Mouse (Mus musculus): ENCODE measurements around the gene Olfr910.

Gene Olfr910

DNA sequence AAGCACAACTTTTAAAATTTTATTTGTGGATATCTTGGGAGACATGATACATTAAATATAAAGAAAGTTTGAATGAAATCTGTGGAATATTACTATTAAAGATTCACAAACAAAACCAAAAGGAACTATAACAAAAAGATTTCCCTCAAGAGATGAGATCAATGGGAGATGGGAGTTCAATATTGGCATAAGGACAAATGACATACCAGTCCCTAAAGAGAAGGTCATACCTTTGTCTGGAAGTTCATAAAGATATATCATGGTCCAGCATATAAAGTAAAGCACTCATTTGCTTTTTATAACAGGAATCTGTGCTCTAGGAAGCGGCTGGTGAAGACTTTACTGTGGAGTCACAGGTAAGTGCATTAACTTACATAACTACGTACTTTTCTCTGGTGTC is at the start of gene Olfr910:
Olfr910 (plus strand) TSS at position 301 of the 400 bp plus-strand sequence.
- no peak for DNase-seq

DNA sequence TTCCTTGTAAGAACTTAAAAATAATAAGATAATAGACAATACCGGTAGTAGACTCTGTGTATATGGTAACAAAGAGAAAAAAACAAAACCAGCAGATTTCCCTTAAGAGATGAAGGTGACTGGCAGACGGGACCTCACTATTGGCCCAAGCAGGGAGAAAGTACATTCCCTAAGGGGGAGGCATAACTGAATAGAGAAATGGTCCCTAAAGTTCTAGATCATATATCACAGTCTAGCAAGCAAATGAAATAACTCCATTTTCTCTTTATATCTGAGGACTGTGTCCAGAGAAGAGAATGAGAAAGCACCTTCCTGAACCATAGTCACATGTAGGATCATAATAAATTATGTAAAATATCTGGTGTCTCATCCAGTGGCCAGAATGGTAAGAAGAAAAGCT is 42.1 kb upstream of the Olfr910 start, which contains the start of gene Olfr907:
Olfr907 (plus strand) TSS at position 301 of the 400 bp plus-strand sequence.
- no peak for DNase-seq

DNA sequence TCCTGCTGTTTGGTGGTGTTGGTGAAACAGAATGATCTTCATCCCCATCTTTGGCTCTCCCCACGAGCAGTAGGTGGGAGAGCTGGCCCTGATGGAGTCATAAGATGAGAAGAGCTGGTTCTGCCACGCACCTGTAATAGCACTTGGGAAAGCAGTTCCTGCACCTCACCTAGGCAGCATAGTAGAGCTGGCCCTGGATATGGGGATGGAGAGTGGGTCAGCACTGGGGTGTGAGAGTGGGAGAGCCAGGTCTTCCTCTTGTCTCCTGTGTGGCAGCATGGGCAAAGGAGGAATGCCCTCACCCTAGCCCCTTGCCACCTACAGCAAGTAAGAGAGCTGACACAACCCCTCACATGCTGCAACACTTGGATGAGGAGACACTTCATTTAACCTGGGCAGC is 25.3 kb upstream of the Olfr910 start:
- no peak for DNase-seq

DNA sequence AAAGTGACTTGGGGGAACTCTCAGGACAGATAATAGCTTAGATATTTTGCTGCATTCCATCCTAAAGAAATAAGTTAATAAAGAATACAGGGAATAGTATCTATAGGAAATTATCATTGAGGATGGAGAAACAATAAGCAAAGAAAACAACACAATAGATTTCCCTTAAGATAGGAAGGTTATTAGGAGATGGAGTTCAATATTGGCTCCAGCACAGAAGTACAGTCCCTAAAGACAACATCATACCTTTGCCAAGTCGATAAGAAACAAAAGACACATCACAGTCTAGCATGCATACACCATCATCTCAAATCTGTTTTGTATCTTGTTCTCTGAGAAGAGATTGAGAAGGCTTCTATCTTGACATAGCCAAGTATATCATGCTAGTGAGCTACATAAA is 16.4 kb upstream of the Olfr910 start, which contains the start of gene Olfr911-ps1:
Olfr911-ps1 (plus strand) TSS at position 301 of the 400 bp plus-strand sequence.
- DNase-seq = no peak

DNA sequence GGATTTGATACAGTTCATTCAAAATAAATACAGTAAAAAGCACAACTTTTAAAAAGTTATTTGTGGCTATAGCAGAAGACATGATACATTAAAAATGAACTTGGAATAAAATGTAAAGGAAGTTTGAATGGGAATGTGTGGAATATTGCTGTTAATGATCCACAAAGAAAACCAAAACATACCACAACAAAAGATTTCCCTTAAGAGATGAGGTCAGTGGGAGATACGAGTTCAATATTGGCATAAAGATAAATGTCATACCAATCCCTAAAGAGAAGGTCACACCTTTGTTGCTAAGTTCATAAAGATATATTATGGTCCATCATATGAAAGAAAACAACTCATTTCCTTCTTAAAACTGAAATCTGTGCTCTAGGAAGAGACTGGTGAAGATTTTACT is 42.2 kb downstream of the Olfr910 start, which contains the start of gene Olfr912:
Olfr912 (plus strand) TSS at position 301 of the 400 bp plus-strand sequence.
- no peak for DNase-seq

Measured in cerebellum, adult 11-12 months (tissue).